Mouse (Mus musculus): ENCODE results near the gene Rnf44.

The Rnf44 gene

GRCm38 (mm10) chr13:54686139-54687053, 7.3 kb downstream of the Rnf44 start:
- peak; percentile 17 for DNase-seq

- DNase-seq = no peak
Measured at GRCm38 (mm10) chr13:54685174-54685573, 8.5 kb downstream of the Rnf44 start.

GRCm38 (mm10) chr13:54684140-54684896, 9.4 kb downstream of the Rnf44 start:
- DNase-seq = no peak

- DNase-seq = no peak
Measured at GRCm38 (mm10) chr13:54683301-54683700, 10.4 kb downstream of the Rnf44 start.

- no peak for DNase-seq
Measured at GRCm38 (mm10) chr13:54681291-54681690, 12.4 kb downstream of the Rnf44 start.

GRCm38 (mm10) chr13:54680184-54680853, 13.4 kb downstream of the Rnf44 start:
- no peak for DNase-seq

GRCm38 (mm10) chr13:54678263-54678662, 15.4 kb downstream of the Rnf44 start:
- DNase-seq = no peak

GRCm38 (mm10) chr13:54675895-54676590, 17.7 kb downstream of the Rnf44 start:
- no peak for DNase-seq

GRCm38 (mm10) chr13:54670491-54670890, 23.2 kb downstream of the Rnf44 start:
- no peak for DNase-seq

GRCm38 (mm10) chr13:54665062-54665461, 28.6 kb downstream of the Rnf44 start:
- DNase-seq = no peak

- DNase-seq = no peak
Measured at GRCm38 (mm10) chr13:54664509-54664908, 29.2 kb downstream of the Rnf44 start.

- no peak for DNase-seq
Measured at GRCm38 (mm10) chr13:54663999-54664398, 29.7 kb downstream of the Rnf44 start.

GRCm38 (mm10) chr13:54661358-54661757, 32.3 kb downstream of the Rnf44 start:
- DNase-seq = no peak

- no peak for DNase-seq
Measured at GRCm38 (mm10) chr13:54660877-54661276, 32.8 kb downstream of the Rnf44 start.

GRCm38 (mm10) chr13:54650461-54650860, 43.2 kb downstream of the Rnf44 start:
- DNase-seq = no peak

GRCm38 (mm10) chr13:54635011-54635410, 58.7 kb downstream of the Rnf44 start:
- DNase-seq = no peak

- no peak for DNase-seq
Measured at GRCm38 (mm10) chr13:54632731-54633277, 60.9 kb downstream of the Rnf44 start.
